Mouse (Mus musculus) liver, embryonic 18 days (tissue): ENCODE measurements around the gene Ap1m2. TPM values are rescaled to one million over a fixed set of nuclear protein-coding genes. Genes with fewer than 3 reads are reported as not detected.

ENCODE experiments used
- polyA plus RNA-seq: library from polyadenylated mRNA; depleted of rRNA; stranded (reverse); fragments of >200 nt; gene quantifications from 2 replicates; pipeline ENCODE4 v1.2.3, GENCODE M21; 2012; rRNA removed

Gene Ap1m2
- 0.45 and 0.55 TPM in 2 replicates for polyA plus RNA-seq

GRCm38 (mm10) chr9:21312134-21312533 is at the start of gene Ap1m2:
Gene Ap1m2, minus strand, starts transcription at chr9:21312337.

GRCm38 (mm10) chr9:21320619-21321512 is 8.7 kb upstream of the Ap1m2 start, which contains the start of gene Slc44a2:
Gene Slc44a2, plus strand, starts transcription at chr9:21320698.

DNA sequence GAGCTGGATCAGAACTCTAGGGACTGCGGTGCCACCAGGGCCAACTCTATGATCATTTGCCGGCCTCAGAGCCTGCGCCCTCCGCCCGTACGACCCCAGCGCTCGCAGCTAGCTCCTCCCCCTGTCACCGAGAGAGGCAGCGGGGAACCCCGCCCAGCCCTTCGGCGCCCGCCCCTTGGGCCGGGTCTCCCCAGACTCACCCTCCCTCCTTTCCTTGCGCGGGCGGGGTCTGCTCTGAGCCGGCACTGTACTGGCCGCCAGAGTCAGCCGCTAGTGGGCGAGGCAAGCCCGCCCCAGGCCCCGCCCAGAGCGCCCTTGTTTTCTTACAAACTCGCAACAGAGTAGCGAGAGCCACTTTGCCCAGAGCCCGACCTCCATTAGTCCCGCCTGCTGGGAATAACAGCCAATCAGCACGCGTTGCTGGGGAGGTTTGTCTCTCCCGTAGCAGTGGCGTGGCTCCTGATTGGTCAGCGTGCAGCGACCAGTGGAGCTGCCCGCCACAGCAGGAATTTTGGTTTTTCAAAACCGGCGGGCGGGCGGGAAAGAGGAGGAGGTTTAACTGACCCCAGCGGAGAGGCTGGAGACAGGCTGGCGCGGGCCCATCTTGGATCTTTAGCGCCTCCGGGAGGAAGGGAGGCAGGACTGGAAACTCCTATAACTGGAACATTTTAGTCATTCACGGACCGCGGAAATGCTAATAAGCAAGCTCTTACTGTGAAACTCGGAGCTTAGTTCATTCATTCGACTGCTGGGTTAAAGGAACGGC is 20.9 kb downstream of the Ap1m2 start, which contains the start of gene Cdkn2d:
TSS of gene Cdkn2d (minus strand) at position 386 of the 766 bp plus-strand sequence.

DNA sequence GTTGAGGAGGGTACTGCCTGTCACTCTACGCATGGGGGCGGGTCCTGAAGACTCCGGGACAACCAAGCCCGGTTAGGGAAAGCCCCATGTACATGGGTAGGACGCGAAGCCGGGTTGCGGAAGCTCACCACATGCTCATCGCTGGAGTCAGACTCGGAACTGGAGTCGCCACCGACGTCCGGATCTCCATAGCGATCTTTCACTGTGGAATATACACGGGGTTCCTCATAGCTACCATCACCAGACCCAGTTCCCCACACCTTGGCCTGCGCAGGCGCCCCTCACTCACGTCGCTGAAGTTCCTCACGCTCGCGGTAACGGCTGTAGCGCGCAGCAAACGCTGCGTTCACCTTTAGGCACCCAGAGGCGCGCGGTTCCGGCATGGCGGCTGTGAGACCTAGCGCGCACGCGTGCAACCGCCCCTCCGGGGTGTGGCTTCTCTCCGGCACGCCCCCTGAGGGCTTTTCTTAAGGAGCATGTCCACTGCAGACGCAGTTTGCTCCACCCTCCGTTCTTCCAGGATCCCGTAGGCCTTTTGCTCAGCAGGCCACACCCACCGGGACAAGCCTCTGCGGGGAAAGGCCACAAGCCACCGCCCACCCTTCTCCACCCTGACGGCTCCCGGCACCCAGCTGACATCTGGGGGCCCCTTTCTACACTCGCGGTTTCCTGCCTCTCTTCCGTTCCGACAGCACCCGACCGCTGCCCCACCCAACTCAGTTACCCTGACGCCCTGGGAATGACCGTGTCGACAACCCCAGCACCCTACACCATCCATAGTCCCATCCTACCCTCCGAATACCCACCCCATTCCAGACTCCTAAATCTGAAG is 24.4 kb downstream of the Ap1m2 start, which contains the start of gene Kri1:
TSS of gene Kri1 (minus strand) at position 399 of the 832 bp plus-strand sequence.

GRCm38 (mm10) chr9:21265000-21265561 is 47.1 kb downstream of the Ap1m2 start, which contains the start of gene Atg4d:
Gene Atg4d, plus strand, starts transcription at chr9:21265293.

DNA sequence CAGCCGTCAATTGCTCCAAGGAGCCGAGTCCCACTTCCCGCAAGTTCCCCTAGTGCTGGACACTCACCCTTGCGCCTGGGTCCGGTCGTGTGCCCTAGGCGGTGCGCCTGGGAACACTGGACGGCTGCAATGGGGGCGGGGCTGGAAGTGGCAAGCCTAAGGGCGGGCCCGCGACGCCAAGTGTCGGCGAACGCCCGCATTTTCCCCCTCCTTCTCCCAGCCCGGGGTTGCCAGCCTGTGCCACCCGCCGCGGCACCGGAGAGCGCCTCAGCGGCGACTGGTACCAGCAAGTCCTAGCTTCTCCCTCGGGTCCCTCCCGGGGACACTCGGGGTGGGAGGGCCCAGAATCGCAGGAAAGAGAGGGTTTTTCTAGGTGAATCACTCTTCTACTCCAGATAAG is 63.8 kb downstream of the Ap1m2 start, which contains the start of gene S1pr5:
TSS of gene S1pr5 (minus strand) at position 118 of the 400 bp plus-strand sequence.

Other genes starting within 250 kb of the Ap1m2 start
- gene Zglp1, start 245.2 kb downstream of the Ap1m2 start, polyA plus RNA-seq, result 0.14 TPM in 1 of 2 replicates, not detected in the other
- 0.42 TPM in 2 replicates for gene Gm49373, start 239.2 kb downstream of the Ap1m2 start, polyA plus RNA-seq
- 25.0 and 27.6 TPM in 2 replicates for gene Fdx1l, start 238.7 kb downstream of the Ap1m2 start, polyA plus RNA-seq
- 1.0 and 1.2 TPM in 2 replicates for gene Gm38431, start 220.3 kb downstream of the Ap1m2 start, polyA plus RNA-seq
- gene Raver1, start 220.3 kb downstream of the Ap1m2 start, polyA plus RNA-seq, result 14.5 and 16.7 TPM in 2 replicates
- gene Tyk2, start 181.1 kb downstream of the Ap1m2 start, polyA plus RNA-seq, result 7.8 and 8.0 TPM in 2 replicates
- gene Cdc37, start 162.4 kb downstream of the Ap1m2 start, polyA plus RNA-seq, result 88.6 and 96.9 TPM in 2 replicates
- 1.5 and 1.6 TPM in 2 replicates for gene Pde4a, start 146.6 kb downstream of the Ap1m2 start, polyA plus RNA-seq
- gene Keap1, start 73.0 kb downstream of the Ap1m2 start, polyA plus RNA-seq, result 17.2 and 17.3 TPM in 2 replicates
- gene S1pr5, start 63.9 kb downstream of the Ap1m2 start, polyA plus RNA-seq, result 0.10 TPM in 2 replicates
- 28.1 and 29.4 TPM in 2 replicates for gene Atg4d, start 47.0 kb downstream of the Ap1m2 start, polyA plus RNA-seq
- 16.4 and 19.3 TPM in 2 replicates for gene Kri1, start 24.4 kb downstream of the Ap1m2 start, polyA plus RNA-seq
- gene Cdkn2d, start 20.9 kb downstream of the Ap1m2 start, polyA plus RNA-seq, result 50.5 and 57.7 TPM in 2 replicates
- 13.5 and 14.8 TPM in 2 replicates for gene Slc44a2, start 8.4 kb upstream of the Ap1m2 start, polyA plus RNA-seq
- gene Ilf3, start 55.5 kb upstream of the Ap1m2 start, polyA plus RNA-seq, result 18.1 and 20.1 TPM in 2 replicates
- gene Qtrt1, start 99.5 kb upstream of the Ap1m2 start, polyA plus RNA-seq, result 21.2 and 22.9 TPM in 2 replicates
- 27.2 and 33.8 TPM in 2 replicates for gene Dnm2, start 112.6 kb upstream of the Ap1m2 start, polyA plus RNA-seq
- gene Tmed1, start 197.9 kb upstream of the Ap1m2 start, polyA plus RNA-seq, result 18.9 and 20.8 TPM in 2 replicates
- gene AB124611, start 213.8 kb upstream of the Ap1m2 start, polyA plus RNA-seq, result 19.9 and 20.6 TPM in 2 replicates
- gene Carm1, start 234.6 kb upstream of the Ap1m2 start, polyA plus RNA-seq, result 15.1 and 20.3 TPM in 2 replicates